Mouse (Mus musculus): ENCODE data around the gene Stat6. TPM values are rescaled to one million over a fixed set of nuclear protein-coding genes. Genes with fewer than 3 reads are reported as not detected.

The Stat6 gene
- polyA plus RNA-seq, 1 experiment from 2014 or later = 5.7 TPM

GRCm38 (mm10) chr10:127691053-127691452, 48.3 kb downstream of the Stat6 start:
- no peak overlapping the region for H3K9ac ChIP-seq (ENCODE audit: low read length)
- H3K4me2 ChIP-seq = no peak overlapping the region
- no peaks in the 10 kb centered on the region for H3K27me3 ChIP-seq (ENCODE audit: control insufficient read depth, insufficient read depth, low read length)
- H3K9me3 ChIP-seq (ENCODE audit: control insufficient read depth, low read length) = no peaks in the 10 kb centered on the region
- no peaks in the 10 kb centered on the region for H3K4me1 ChIP-seq (ENCODE audit: control insufficient read depth, insufficient read depth, low read length)
- WGBS = 28% methylated on average over 1 of the region's 1 CpGs
- H3K36me3 ChIP-seq (ENCODE audit: control insufficient read depth, insufficient read depth, low read length) = peaks cover 2% of the 10 kb centered on the region; the same call in 1 of the 2 replicates
- ATAC-seq (ENCODE audit: low FRiP score) (no peak), DNase-seq (ENCODE audit: low spot score, missing footprints) (peak; percentile 79)
- H3K4me3 ChIP-seq (ENCODE audit: low read depth, low read length) = no peak overlapping the region
- H3K27ac ChIP-seq (ENCODE audit: low read depth, low read length) = no peak overlapping the region

DNA sequence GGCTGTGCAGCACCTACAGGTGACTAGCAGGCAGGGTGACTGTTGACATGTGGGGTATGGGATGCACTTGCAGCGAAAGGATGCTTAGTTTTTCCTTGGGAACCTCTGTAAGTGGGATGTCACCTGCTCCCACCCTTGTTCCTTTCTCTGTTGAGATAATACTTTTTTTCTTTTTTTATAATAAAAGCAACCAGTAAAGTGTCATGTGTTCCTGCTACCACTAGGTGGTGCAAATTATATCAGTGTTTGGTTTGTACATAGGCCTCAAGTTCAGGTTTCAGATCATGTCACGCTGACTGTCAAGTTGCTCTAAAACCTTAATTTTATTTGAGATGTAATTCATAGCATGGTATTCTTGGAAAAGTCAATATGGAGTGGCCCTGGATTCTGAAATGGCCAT, 51.9 kb downstream of the Stat6 start:
- WGBS = 55% methylated on average over 2 of the region's 2 CpGs
- H3K4me2 ChIP-seq = no peak overlapping the region
- H3K27ac ChIP-seq (ENCODE audit: low read depth, low read length) = no peak overlapping the region
- H3K4me3 ChIP-seq (ENCODE audit: low read depth, low read length) = no peak overlapping the region
- no peak overlapping the region for H3K9ac ChIP-seq (ENCODE audit: low read length)
- no peaks in the 10 kb centered on the region for H3K4me1 ChIP-seq (ENCODE audit: control insufficient read depth, insufficient read depth, low read length)
- H3K9me3 ChIP-seq (ENCODE audit: control insufficient read depth, low read length) = no peaks in the 10 kb centered on the region
- DNase-seq (ENCODE audit: low spot score, missing footprints) (peak; percentile 82), ATAC-seq (ENCODE audit: low FRiP score) (no peak)
- no peaks in the 10 kb centered on the region for H3K27me3 ChIP-seq (ENCODE audit: control insufficient read depth, insufficient read depth, low read length)
- H3K36me3 ChIP-seq (ENCODE audit: control insufficient read depth, insufficient read depth, low read length) = peaks cover 4% of the 10 kb centered on the region; the same call in 1 of the 2 replicates

DNA sequence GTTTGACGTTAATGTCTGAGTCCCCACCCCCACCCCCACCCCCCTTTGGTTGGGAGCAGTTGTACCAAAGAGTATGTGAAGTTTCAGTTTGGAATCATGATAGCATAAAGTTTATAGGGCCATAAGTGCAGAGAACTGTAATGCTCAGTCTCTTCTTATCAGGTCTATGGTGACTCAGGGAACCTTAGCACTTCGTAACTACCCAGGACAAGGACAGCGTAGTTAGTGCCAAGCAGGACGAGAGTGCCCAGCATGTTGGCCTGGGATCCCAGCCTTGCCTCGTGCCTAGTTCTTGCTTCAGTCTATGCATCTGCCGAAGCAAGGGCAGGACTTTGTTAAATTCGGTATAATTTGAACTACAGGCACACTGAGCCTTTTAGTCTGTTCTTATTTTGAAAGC, 53.0 kb downstream of the Stat6 start:
- Histone ChIP-seq H3K9ac (ENCODE audit: low read length) (no peak overlapping the region), H3K9me3 (ENCODE audit: control insufficient read depth, low read length) (no peaks in the 10 kb centered on the region), H3K27ac (ENCODE audit: low read depth, low read length) (no peak overlapping the region), H3K4me3 (ENCODE audit: low read depth, low read length) (no peak overlapping the region), H3K4me2 (no peak overlapping the region), H3K36me3 (ENCODE audit: control insufficient read depth, insufficient read depth, low read length) (peaks cover 4% of the 10 kb centered on the region; the same call in 1 of the 2 replicates), H3K4me1 (ENCODE audit: control insufficient read depth, insufficient read depth, low read length) (no peaks in the 10 kb centered on the region), H3K27me3 (ENCODE audit: control insufficient read depth, insufficient read depth, low read length) (no peaks in the 10 kb centered on the region)
- WGBS = 96% methylated on average over 7 of the region's 7 CpGs
- peak; percentile 51 for DNase-seq (ENCODE audit: low spot score, missing footprints)
- no peak for ATAC-seq (ENCODE audit: low FRiP score)

GRCm38 (mm10) chr10:127698966-127699365, 56.2 kb downstream of the Stat6 start:
- ATAC-seq (ENCODE audit: low FRiP score) = no peak
- no peaks in the 10 kb centered on the region for H3K4me1 ChIP-seq (ENCODE audit: control insufficient read depth, insufficient read depth, low read length)
- H3K4me3 ChIP-seq (ENCODE audit: low read depth, low read length) = no peak overlapping the region
- no peak overlapping the region for H3K9ac ChIP-seq (ENCODE audit: low read length)
- peaks cover 7% of the 10 kb centered on the region; the same call in 1 of the 2 replicates for H3K36me3 ChIP-seq (ENCODE audit: control insufficient read depth, insufficient read depth, low read length)
- H3K27me3 ChIP-seq (ENCODE audit: control insufficient read depth, insufficient read depth, low read length) = no peaks in the 10 kb centered on the region
- 92% methylated on average over 7 of the region's 7 CpGs for WGBS
- H3K27ac ChIP-seq (ENCODE audit: low read depth, low read length) = no peak overlapping the region
- peak; percentile 28 for DNase-seq (ENCODE audit: low spot score, missing footprints)
- H3K9me3 ChIP-seq (ENCODE audit: control insufficient read depth, low read length) = no peaks in the 10 kb centered on the region
- H3K4me2 ChIP-seq = no peak overlapping the region

DNA sequence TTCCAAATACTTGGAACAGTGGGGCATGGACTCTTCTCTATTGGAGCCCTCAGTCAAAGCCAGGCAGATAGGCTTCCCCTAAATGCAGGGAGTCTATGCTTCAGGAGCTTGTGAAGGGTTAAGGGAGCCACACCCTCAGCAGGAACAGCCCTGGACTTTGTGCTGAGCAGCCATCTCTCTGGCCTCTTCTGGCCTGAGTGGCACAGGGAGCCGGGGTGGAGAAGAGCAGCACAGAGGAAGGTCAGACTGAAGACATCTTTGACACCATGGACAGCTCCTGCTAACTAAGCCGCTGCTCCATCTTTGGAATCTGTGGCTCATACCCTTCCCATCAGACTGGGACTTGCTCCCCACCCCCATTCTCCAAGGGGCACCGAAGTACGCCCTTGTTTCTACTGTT, 60.5 kb downstream of the Stat6 start:
- DNase-seq (ENCODE audit: low spot score, missing footprints) (peak; percentile 78), ATAC-seq (ENCODE audit: low FRiP score) (no peak)
- no peaks in the 10 kb centered on the region for H3K4me1 ChIP-seq (ENCODE audit: control insufficient read depth, insufficient read depth, low read length)
- H3K27ac ChIP-seq (ENCODE audit: low read depth, low read length) = no peak overlapping the region
- H3K4me3 ChIP-seq (ENCODE audit: low read depth, low read length) = no peak overlapping the region
- no peaks in the 10 kb centered on the region for H3K27me3 ChIP-seq (ENCODE audit: control insufficient read depth, insufficient read depth, low read length)
- no peak overlapping the region for H3K9ac ChIP-seq (ENCODE audit: low read length)
- H3K4me2 ChIP-seq = no peak overlapping the region
- H3K9me3 ChIP-seq (ENCODE audit: control insufficient read depth, low read length) = no peaks in the 10 kb centered on the region
- WGBS = 37% methylated on average over 4 of the region's 4 CpGs
- 0 out of 2 replicates have a peak, but pooled peaks cover 3% of the 10 kb centered on the region for H3K36me3 ChIP-seq (ENCODE audit: control insufficient read depth, insufficient read depth, low read length)

DNA sequence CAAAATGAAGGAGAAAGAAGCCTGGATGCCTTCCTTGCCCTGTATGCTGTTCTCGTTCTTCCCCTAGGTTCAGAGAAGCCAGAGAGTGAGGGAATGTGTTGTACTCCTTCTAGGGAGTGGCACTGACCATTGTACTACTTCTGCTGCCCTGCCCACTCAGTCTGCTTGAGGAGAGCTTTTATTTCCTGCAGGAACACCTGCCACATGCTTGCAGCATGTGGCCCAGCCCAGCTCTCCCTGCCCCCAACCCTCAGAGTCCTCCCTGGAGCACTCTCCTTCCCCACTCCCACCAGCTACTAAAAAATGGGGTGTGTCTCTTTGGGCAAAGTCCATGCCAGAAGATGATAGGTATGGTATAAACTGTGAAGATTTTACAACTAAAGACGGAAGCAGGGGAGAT, 61.5 kb downstream of the Stat6 start:
- WGBS = 70% methylated on average over 2 of the region's 2 CpGs
- Histone ChIP-seq H3K36me3 (ENCODE audit: control insufficient read depth, insufficient read depth, low read length) (0 out of 2 replicates have a peak, but pooled peaks cover 3% of the 10 kb centered on the region), H3K9me3 (ENCODE audit: control insufficient read depth, low read length) (no peaks in the 10 kb centered on the region), H3K9ac (ENCODE audit: low read length) (no peak overlapping the region), H3K4me1 (ENCODE audit: control insufficient read depth, insufficient read depth, low read length) (no peaks in the 10 kb centered on the region), H3K4me2 (no peak overlapping the region), H3K27ac (ENCODE audit: low read depth, low read length) (no peak overlapping the region), H3K4me3 (ENCODE audit: low read depth, low read length) (no peak overlapping the region), H3K27me3 (ENCODE audit: control insufficient read depth, insufficient read depth, low read length) (no peaks in the 10 kb centered on the region)
- ATAC-seq (ENCODE audit: low FRiP score) = no peak
- DNase-seq (ENCODE audit: low spot score, missing footprints) = peak; percentile 35

GRCm38 (mm10) chr10:127704766-127705220, 62.0 kb downstream of the Stat6 start, which contains the start of gene Myo1a:
Myo1a (plus strand) TSS chr10:127705170.
- Histone ChIP-seq H3K4me3 (ENCODE audit: low read depth, low read length) (no peak within 1 kb of the TSS), H3K27me3 (ENCODE audit: control insufficient read depth, insufficient read depth, low read length) (no peaks in the 10 kb centered on the region), H3K4me2 (no peak within 1 kb of the TSS), H3K27ac (ENCODE audit: low read depth, low read length) (no peak within 1 kb of the TSS), H3K9ac (ENCODE audit: low read length) (no peak within 1 kb of the TSS), H3K9me3 (ENCODE audit: control insufficient read depth, low read length) (no peaks in the 10 kb centered on the region), H3K4me1 (ENCODE audit: control insufficient read depth, insufficient read depth, low read length) (no peaks in the 10 kb centered on the region), H3K36me3 (ENCODE audit: control insufficient read depth, insufficient read depth, low read length) (0 out of 2 replicates have a peak, but pooled peaks cover 3% of the 10 kb centered on the region)
- DNase-seq (ENCODE audit: low spot score, missing footprints) (peak; percentile 75), ATAC-seq (ENCODE audit: low FRiP score) (no peak)
- 85% methylated on average over 1 of the region's 2 CpGs for WGBS

- Histone ChIP-seq H3K36me3 (ENCODE audit: control insufficient read depth, insufficient read depth, low read length) (0 out of 2 replicates have a peak, but pooled peaks cover 3% of the 10 kb centered on the region), H3K9ac (ENCODE audit: low read length) (no peak overlapping the region), H3K4me1 (ENCODE audit: control insufficient read depth, insufficient read depth, low read length) (no peaks in the 10 kb centered on the region), H3K27ac (ENCODE audit: low read depth, low read length) (no peak overlapping the region), H3K4me2 (no peak overlapping the region), H3K4me3 (ENCODE audit: low read depth, low read length) (no peak overlapping the region), H3K9me3 (ENCODE audit: control insufficient read depth, low read length) (no peaks in the 10 kb centered on the region), H3K27me3 (ENCODE audit: control insufficient read depth, insufficient read depth, low read length) (no peaks in the 10 kb centered on the region)
- ATAC-seq (ENCODE audit: low FRiP score) (no peak), DNase-seq (ENCODE audit: low spot score, missing footprints) (no peak)
- 86% methylated on average over 4 of the region's 4 CpGs for WGBS
Observed at GRCm38 (mm10) chr10:127705783-127706182, 63.0 kb downstream of the Stat6 start.

DNA sequence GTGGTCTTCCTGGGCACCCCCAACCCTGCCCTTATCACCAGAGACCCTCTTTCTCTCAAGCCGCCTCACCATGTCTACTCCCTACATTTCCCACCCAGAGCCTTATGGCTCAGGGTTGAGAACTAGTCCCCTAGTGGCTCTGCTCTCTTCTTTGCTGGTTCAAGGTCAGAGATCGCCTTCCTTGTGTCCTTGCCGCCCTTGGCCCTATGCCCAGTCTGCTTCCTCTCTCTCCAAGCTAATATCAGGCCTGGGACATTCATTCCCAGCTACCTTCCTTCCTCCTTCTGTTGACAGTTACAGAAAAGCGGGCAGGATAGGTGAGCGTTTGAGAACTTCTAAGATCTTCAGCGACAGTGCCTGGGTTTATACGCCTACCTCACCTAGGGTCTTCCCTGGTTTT, 64.9 kb downstream of the Stat6 start:
- Histone ChIP-seq H3K27me3 (ENCODE audit: control insufficient read depth, insufficient read depth, low read length) (no peaks in the 10 kb centered on the region), H3K9ac (ENCODE audit: low read length) (no peak overlapping the region), H3K27ac (ENCODE audit: low read depth, low read length) (no peak overlapping the region), H3K9me3 (ENCODE audit: control insufficient read depth, low read length) (no peaks in the 10 kb centered on the region), H3K36me3 (ENCODE audit: control insufficient read depth, insufficient read depth, low read length) (no peaks in the 10 kb centered on the region), H3K4me1 (ENCODE audit: control insufficient read depth, insufficient read depth, low read length) (no peaks in the 10 kb centered on the region), H3K4me3 (ENCODE audit: low read depth, low read length) (no peak overlapping the region), H3K4me2 (no peak overlapping the region)
- peak; percentile 2 for DNase-seq (ENCODE audit: low spot score, missing footprints)
- no peak for ATAC-seq (ENCODE audit: low FRiP score)
- WGBS = 91% methylated on average over 7 of the region's 7 CpGs
